Mouse (Mus musculus) lung, adult 18-20 months (tissue): ENCODE results near the gene Bex1.

Source experiments
- DNase-seq, 2 experiments: peaks; one replicate each; pipeline ENCODE4 v3.0.0; 2022; ENCODE audit warnings: mixed read lengths in 2 of 2

Gene Bex1

DNA sequence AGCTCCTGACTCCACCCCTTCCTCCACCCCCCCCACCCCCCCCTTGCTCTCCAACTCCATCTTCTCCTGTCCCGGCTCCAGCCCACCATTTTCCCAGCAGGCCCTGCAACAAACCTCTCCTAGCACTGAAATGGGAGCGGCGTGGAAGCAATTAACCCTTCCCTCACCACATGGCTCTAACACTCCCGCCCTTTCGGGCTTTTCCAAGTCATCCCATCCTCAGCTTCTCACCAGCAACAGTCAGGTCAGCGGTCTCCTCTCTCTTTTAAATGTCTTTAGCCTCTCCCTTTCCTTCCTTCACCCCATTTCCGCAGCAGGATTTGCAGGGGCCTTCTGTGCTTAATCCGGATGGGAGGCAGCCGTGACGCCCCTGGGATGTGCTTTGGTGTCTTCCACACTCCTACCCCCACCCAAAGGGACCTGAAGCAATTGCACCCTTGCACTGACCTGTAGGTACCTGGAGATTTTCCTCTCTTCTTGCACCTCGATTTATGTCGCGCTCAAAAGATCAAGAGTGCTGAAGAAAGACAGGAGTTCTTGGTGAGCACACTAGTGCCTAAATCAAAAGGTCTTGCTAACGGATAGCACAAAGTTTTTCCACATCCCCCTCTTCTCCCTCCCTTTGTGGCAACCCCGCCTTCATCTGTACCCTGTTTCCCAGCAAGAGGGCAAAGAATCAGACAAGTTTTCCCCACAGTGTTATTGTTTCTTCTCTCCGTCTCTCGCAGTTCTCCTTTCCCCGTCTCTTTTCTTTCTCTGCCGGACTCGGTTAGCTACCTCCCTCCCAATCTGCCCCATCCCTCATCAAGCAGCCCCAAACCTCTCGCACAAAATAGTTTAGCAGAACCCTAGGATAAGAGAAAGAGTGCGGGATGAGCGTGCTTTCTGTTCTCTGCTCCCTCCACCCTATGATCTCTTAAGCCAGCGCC, 43.9 kb downstream of the Bex1 start:
- peak; percentile 53 to 57 for DNase-seq

DNA sequence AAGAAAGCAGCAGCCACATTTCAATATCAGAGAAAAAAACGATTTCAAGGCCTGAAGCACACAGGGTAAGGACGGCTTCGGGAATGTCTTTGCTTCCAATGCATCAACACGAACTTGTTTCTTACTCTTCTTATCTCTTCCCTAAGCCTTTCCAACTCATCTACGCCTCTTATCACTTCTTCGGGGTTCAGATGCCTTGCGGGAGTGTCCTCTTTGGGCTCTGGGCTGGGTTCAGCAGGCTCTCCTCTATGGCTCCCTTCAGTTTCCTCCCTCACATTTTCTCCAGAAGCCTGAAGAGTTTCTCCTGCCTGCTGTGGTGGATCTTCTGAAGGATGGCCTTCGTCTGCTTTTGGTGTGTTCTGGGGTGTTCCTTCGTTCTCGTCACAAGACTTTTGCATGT, 44.7 kb downstream of the Bex1 start:
- DNase-seq = no peak
